13 mouse cellular contexts compared by ENCODE assay signal in the genomic region with DNA sequence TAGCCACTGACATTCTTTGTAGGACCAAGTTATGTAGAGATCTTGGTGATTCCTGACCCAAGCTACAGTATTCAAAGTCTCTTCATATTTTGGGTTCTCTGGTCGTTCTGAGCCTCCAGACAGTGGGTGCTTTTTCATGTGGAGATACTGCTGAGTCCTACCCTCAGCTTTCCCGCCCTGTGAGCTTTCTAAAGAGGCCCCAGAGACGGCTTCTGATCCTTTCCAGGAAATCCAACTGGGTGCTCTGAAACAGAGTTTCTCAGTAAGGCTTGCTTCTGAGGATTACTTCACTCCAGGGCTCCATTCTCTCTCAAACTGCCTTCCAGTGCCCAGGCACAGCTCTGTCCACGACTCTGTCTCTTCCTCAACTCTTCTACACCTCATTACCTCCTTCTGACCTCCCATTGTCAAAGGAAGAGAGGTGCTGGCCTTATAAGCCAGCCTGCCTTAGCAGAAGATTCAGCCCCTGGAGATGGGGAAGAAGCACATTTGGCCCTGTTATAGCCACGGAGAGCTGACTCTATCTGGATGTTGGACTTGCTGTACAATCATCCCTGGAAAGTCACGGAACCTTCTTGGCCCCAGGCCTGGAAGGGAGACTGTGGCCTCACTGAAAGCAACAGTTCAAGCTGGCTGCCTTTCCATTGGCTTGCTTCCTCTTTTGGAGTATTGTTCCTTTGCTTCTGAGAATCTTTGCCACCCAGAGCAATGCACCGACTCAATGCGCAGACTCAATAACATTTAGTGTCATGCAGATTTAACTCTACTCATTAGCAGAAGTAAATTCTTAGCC.
A peak's percentile ranks its signal among the peaks of the same experiment; 100 is the strongest.
DNase-seq lines count a peak whose midpoint lies in the region; ATAC-seq and TF ChIP-seq lines count a peak whose summit lies in the region.
"Had no signal": no experiment of that assay in that cellular context is flagged by ENCODE, and none has a peak within 500 bp of the region (broad histone marks: within the 10 kb centered on the region; RNA-seq: fewer than 3 reads in every experiment).

No protein-coding gene starts in this region.

- no peaks in the 10 kb centered on the region for H3K36me3 ChIP-seq in kidney, embryonic 16.5 days (ENCODE audit: insufficient read depth, low read length)
- peaks cover 27 to 44% of the 10 kb centered on the region in 2 experiments for H3K36me3 ChIP-seq in MEL (ENCODE audit: control insufficient read depth in 1 of 2, insufficient read depth in 2 of 2, low read length in 2 of 2)
- no peaks in the 10 kb centered on the region for H3K36me3 ChIP-seq in forebrain, embryonic 13.5 days (ENCODE audit: poor library complexity, severe bottlenecking)
- no peaks in the 10 kb centered on the region for H3K36me3 ChIP-seq in midbrain, embryonic 10.5 days
- H3K36me3 ChIP-seq: hindbrain, embryonic 10.5 days; limb, embryonic 13.5 days had no signal

- no peak overlapping the region for H3K4me3 ChIP-seq in kidney, embryonic 16.5 days (ENCODE audit: low read length)
- H3K4me3 ChIP-seq in MEL (ENCODE audit: control insufficient read depth in 1 of 2, insufficient read depth in 1 of 2, low read depth in 2 of 2, low read length in 2 of 2): no peak overlapping the region
- H3K4me3 ChIP-seq in forebrain, embryonic 13.5 days: no peak overlapping the region
- no peak overlapping the region for H3K4me3 ChIP-seq in midbrain, embryonic 10.5 days
- H3K4me3 ChIP-seq: hindbrain, embryonic 10.5 days; limb, embryonic 13.5 days had no signal

- H3K27me3 ChIP-seq in kidney, embryonic 16.5 days (ENCODE audit: insufficient read depth, low read length): no peaks in the 10 kb centered on the region
- H3K27me3 ChIP-seq in MEL (ENCODE audit: control insufficient read depth in 1 of 2, insufficient read depth in 2 of 2, low read length in 2 of 2): no peaks in the 10 kb centered on the region
- H3K27me3 ChIP-seq in forebrain, embryonic 13.5 days: no peaks in the 10 kb centered on the region
- no peaks in the 10 kb centered on the region for H3K27me3 ChIP-seq in midbrain, embryonic 10.5 days (ENCODE audit: low read depth, poor library complexity, severe bottlenecking)
- H3K27me3 ChIP-seq: limb, embryonic 13.5 days had no signal

- H3K9me3 ChIP-seq in kidney, embryonic 16.5 days (ENCODE audit: low read length): no peaks in the 10 kb centered on the region
- H3K9me3 ChIP-seq in MEL (replicated peaks; ENCODE audit: insufficient read depth, low read length): no peaks in the 10 kb centered on the region
- H3K9me3 ChIP-seq in forebrain, embryonic 13.5 days (replicated peaks): no peaks in the 10 kb centered on the region
- H3K9me3 ChIP-seq in midbrain, embryonic 10.5 days (replicated peaks): no peaks in the 10 kb centered on the region
- H3K9me3 ChIP-seq: hindbrain, embryonic 10.5 days; limb, embryonic 13.5 days had no signal

- H3K27ac ChIP-seq in kidney, embryonic 16.5 days (ENCODE audit: low read length): no peak overlapping the region
- H3K27ac ChIP-seq in MEL (ENCODE audit: control insufficient read depth, low read depth, low read length): no peak overlapping the region
- H3K27ac ChIP-seq in forebrain, embryonic 13.5 days: no peak overlapping the region
- H3K27ac ChIP-seq in midbrain, embryonic 10.5 days (replicated peaks): no peak overlapping the region; the same call in 1 of the 2 replicates
- H3K27ac ChIP-seq: hindbrain, embryonic 10.5 days; limb, embryonic 13.5 days had no signal

- no peak for TF ChIP-seq EP300 in MEL (IDR thresholded peaks at IDR 0.05; ENCODE audit: low read depth in 1 of 2, low read length in 2 of 2)

- ATAC-seq in kidney, embryonic 16.5 days (ENCODE audit: low FRiP score, low TSS enrichment): no peak
- ATAC-seq in erythroblast, adult 5-6 weeks (replicated peaks; ENCODE audit: low FRiP score, poor library complexity, severe bottlenecking): no peak
- ATAC-seq in forebrain, embryonic 13.5 days: no peak
- ATAC-seq: CD4-positive, CD25-positive, alpha-beta regulatory T cell, adult 4 months had no signal

- no peak overlapping the region for H3K9ac ChIP-seq in kidney, embryonic 16.5 days (replicated peaks; ENCODE audit: low read length)
- no peak overlapping the region for H3K9ac ChIP-seq in MEL (ENCODE audit: control insufficient read depth, low read depth, low read length, poor library complexity, severe bottlenecking)
- no peak overlapping the region for H3K9ac ChIP-seq in forebrain, embryonic 13.5 days
- H3K9ac ChIP-seq: limb, embryonic 13.5 days had no signal

- H3K4me1 ChIP-seq in kidney, embryonic 16.5 days (ENCODE audit: insufficient read depth, low read length): no peaks in the 10 kb centered on the region
- peaks cover 5 to 6% of the 10 kb centered on the region in 2 experiments for H3K4me1 ChIP-seq in MEL (ENCODE audit: control insufficient read depth in 1 of 2, insufficient read depth in 2 of 2, low read length in 2 of 2)
- no peaks in the 10 kb centered on the region for H3K4me1 ChIP-seq in forebrain, embryonic 13.5 days
- H3K4me1 ChIP-seq in midbrain, embryonic 10.5 days: no peaks in the 10 kb centered on the region
- H3K4me1 ChIP-seq: limb, embryonic 13.5 days had no signal

- no peak overlapping the region for H3K4me2 ChIP-seq in kidney, embryonic 16.5 days (replicated peaks; ENCODE audit: low read depth, low read length)
- no peak overlapping the region for H3K4me2 ChIP-seq in forebrain, embryonic 13.5 days
- H3K4me2 ChIP-seq: limb, embryonic 13.5 days had no signal

- DNase-seq in kidney, adult 18-20 months: peak; percentile 37
- DNase-seq in MEL (ENCODE audit: low read depth, low spot score) (peak; percentile 54), liver (peak; percentile 45)
- DNase-seq in gastrocnemius, postnatal 14 days: peak; percentile 41
- no peak for DNase-seq in midbrain, embryonic 10.5 days (ENCODE audit: low spot score)
- DNase-seq: cerebellum, postnatal 25 days; thymus, postnatal 36 days had no signal

- peaks cover 14% of the 10 kb centered on the region for H3K79me2 ChIP-seq in MEL (ENCODE audit: control insufficient read depth, insufficient read depth, low read length, poor library complexity)

- WGBS in kidney, embryonic 16.5 days: 79% methylated on average over 8 of the region's 8 CpGs
- 73% methylated on average over 8 of the region's 8 CpGs for WGBS in forebrain, embryonic 13.5 days
- WGBS in midbrain, embryonic 10.5 days: 74% methylated on average over 8 of the region's 8 CpGs

- TF ChIP-seq RAD21 in MEL (IDR thresholded peaks at IDR 0.05; ENCODE audit: low read depth, low read length): no peak

- TF ChIP-seq POLR2A in MEL (IDR thresholded peaks at IDR 0.05; ENCODE audit: control insufficient read depth in 1 of 2, insufficient read depth in 1 of 2, low read depth in 1 of 2, low read length in 2 of 2, poor library complexity in 1 of 2): peak in 1 of 2 experiments; percentile 36; a peak in 1 of 4 replicates

- intact Hi-C loops in gastrocnemius, postnatal 14 days (cut with DNase I; ENCODE audit: low total_unique reads): no loop called here

- TF ChIP-seq CTCF in MEL (IDR thresholded peaks at IDR 0.05 in 2 of 3, conservative IDR thresholded peaks at IDR 0.05 in 1 of 3; ENCODE audit: control insufficient read depth in 1 of 3, insufficient read depth in 1 of 3, low read depth in 2 of 3, low read length in 3 of 3, poor library complexity in 1 of 3, severe bottlenecking in 1 of 3): no peak

TF ChIP-seq in MEL, 35 proteins besides CTCF, POLR2A, EP300 and RAD21:
- TF ChIP-seq ZMIZ1 (IDR thresholded peaks at IDR 0.05; ENCODE audit: low read depth, low read length) (0 out of 2 replicates have a peak, but pooled peaks have one; percentile 16), POLR2AphosphoS5 (IDR thresholded peaks at IDR 0.05; ENCODE audit: borderline replicate concordance, low read depth, low read length) (no peak)
